8 mouse cellular contexts compared by ENCODE assay signal in genomic region chr5:135011809-135012613, GRCm38 (mm10). TPM values are rescaled to one million over a fixed set of nuclear protein-coding genes. Genes with fewer than 3 reads are reported as not detected.
A peak's percentile ranks its signal among the peaks of the same experiment; 100 is the strongest.
DNase-seq lines count a peak whose midpoint lies in the region; ATAC-seq and TF ChIP-seq lines count a peak whose summit lies in the region.

No protein-coding gene starts in this region.

- peaks cover 11% of the 10 kb centered on the region for H3K36me3 ChIP-seq in erythroblast, embryonic 14.5 days (ENCODE audit: control insufficient read depth)
- H3K36me3 ChIP-seq in ES-E14 (ENCODE audit: control insufficient read depth, insufficient read depth, low read length, poor library complexity, severe bottlenecking) = peaks cover 9% of the 10 kb centered on the region; the same call in 1 of the 2 replicates
- H3K36me3 ChIP-seq in heart, postnatal 0 days (replicated peaks; ENCODE audit: control insufficient read depth, insufficient read depth, low read length) = peaks cover 10% of the 10 kb centered on the region; the same call in 1 of the 2 replicates
- H3K36me3 ChIP-seq in liver, embryonic 13.5 days = peaks cover 9% of the 10 kb centered on the region; the same call in 1 of the 2 replicates

- TF ChIP-seq EP300 in heart, postnatal 0 days (IDR thresholded peaks at IDR 0.05; ENCODE audit: low read depth) = no peak

- H3K9me3 ChIP-seq in erythroblast, embryonic 14.5 days (ENCODE audit: control insufficient read depth, low read length) = no peaks in the 10 kb centered on the region
- H3K9me3 ChIP-seq in ES-E14 (ENCODE audit: control insufficient read depth, insufficient read depth, low read depth, low read length) = no peaks in the 10 kb centered on the region
- H3K9me3 ChIP-seq in heart, postnatal 0 days (replicated peaks; ENCODE audit: control insufficient read depth, low read length) = no peaks in the 10 kb centered on the region
- no peaks in the 10 kb centered on the region for H3K9me3 ChIP-seq in liver, embryonic 13.5 days (replicated peaks)

- H3K27ac ChIP-seq in ES-E14 (ENCODE audit: insufficient read depth, low read depth, low read length, poor library complexity, severe bottlenecking) = peak overlapping the region; percentile 67
- H3K27ac ChIP-seq in heart, postnatal 0 days (ENCODE audit: low read depth) = no peak overlapping the region
- no peak overlapping the region; the same call in 1 of the 2 replicates for H3K27ac ChIP-seq in liver, embryonic 13.5 days

- H3K27me3 ChIP-seq in erythroblast, embryonic 14.5 days (ENCODE audit: control insufficient read depth) = peaks cover 8% of the 10 kb centered on the region; the same call in 1 of the 2 replicates
- H3K27me3 ChIP-seq in heart, postnatal 0 days (ENCODE audit: control insufficient read depth, insufficient read depth, low read length) = no peaks in the 10 kb centered on the region
- H3K27me3 ChIP-seq in liver, embryonic 13.5 days = no peaks in the 10 kb centered on the region

- DNase-seq in ES-E14 (ENCODE audit: low read depth, low spot score) = no peak
- DNase-seq in heart, postnatal 0 days (ENCODE audit: low spot score) = no peak
- no peak for DNase-seq in liver, embryonic 13.5 days
- no peak for DNase-seq in spleen, postnatal 10 days (ENCODE audit: low spot score in 2 of 2)
- DNase-seq in layer of hippocampus, adult 8-10 months (ENCODE audit: low spot score in 2 of 2) = no peak
- no peak for DNase-seq in B cell, adult 2 months

- H3K4me1 ChIP-seq in erythroblast, embryonic 14.5 days (ENCODE audit: control insufficient read depth) = peaks cover 62% of the 10 kb centered on the region
- H3K4me1 ChIP-seq in ES-E14 (ENCODE audit: control insufficient read depth in 2 of 2, insufficient read depth in 2 of 2, low read length in 2 of 2, poor library complexity in 1 of 2) = peaks cover 0 to 13% of the 10 kb centered on the region in 2 experiments; a peak in 1 of 4 replicates
- peaks cover 6% of the 10 kb centered on the region for H3K4me1 ChIP-seq in heart, postnatal 0 days (ENCODE audit: control insufficient read depth, insufficient read depth)
- peaks cover 57% of the 10 kb centered on the region for H3K4me1 ChIP-seq in liver, embryonic 13.5 days (replicated peaks)

- peak overlapping the region; percentile 16 for H3K4me3 ChIP-seq in erythroblast, embryonic 14.5 days (replicated peaks)
- peak overlapping the region; percentile 55 for H3K4me3 ChIP-seq in ES-E14 (ENCODE audit: insufficient read depth in 1 of 2, low read depth in 1 of 2, low read length in 2 of 2, poor library complexity in 1 of 2, severe bottlenecking in 1 of 2)
- no peak overlapping the region; the same call in 1 of the 2 replicates for H3K4me3 ChIP-seq in heart, postnatal 0 days (ENCODE audit: low read depth, low read length)
- H3K4me3 ChIP-seq in liver, embryonic 13.5 days (replicated peaks) = 0 out of 2 replicates have a peak overlapping the region, but pooled peaks have one; percentile 6

- peak overlapping the region; percentile 59 for H3K9ac ChIP-seq in ES-E14 (ENCODE audit: insufficient read depth, low read depth, low read length, poor library complexity, severe bottlenecking)
- no peak overlapping the region for H3K9ac ChIP-seq in heart, postnatal 0 days (replicated peaks; ENCODE audit: low read depth, low read length)
- peak overlapping the region; percentile 41; the same call in 1 of the 2 replicates for H3K9ac ChIP-seq in liver, embryonic 13.5 days

- ATAC-seq in erythroblast, adult 5-6 weeks (replicated peaks; ENCODE audit: low FRiP score, poor library complexity, severe bottlenecking) = no peak
- no peak for ATAC-seq in heart, postnatal 0 days (ENCODE audit: insufficient read depth, low read depth)
- no peak for ATAC-seq in liver, embryonic 13.5 days (ENCODE audit: low read depth)

- no peak for TF ChIP-seq CTCF in heart, postnatal 0 days (IDR thresholded peaks at IDR 0.05; ENCODE audit: low read depth)

- in situ Hi-C loops in ES-E14 (cut with MboI; ENCODE audit: low sequenced_read_pairs in 2 of 2, unreplicated experiment in 2 of 2) = no loop called here

- WGBS in heart, postnatal 0 days = 53% methylated on average over 26 of the region's 26 CpGs
- 57% methylated on average over 26 of the region's 26 CpGs for WGBS in liver, embryonic 13.5 days (ENCODE audit: insufficient replicate concordance)

- peak overlapping the region; percentile 8; the same call in 1 of the 2 replicates for H3K4me2 ChIP-seq in heart, postnatal 0 days (ENCODE audit: low read depth, low read length)
- H3K4me2 ChIP-seq in liver, embryonic 13.5 days = peak overlapping the region; percentile 28

TF ChIP-seq in ES-E14, 5 proteins besides CTCF, POLR2A, EP300 and RAD21:
- TF ChIP-seq CHD2 (IDR thresholded peaks at IDR 0.05; ENCODE audit: low read depth, low read length) = no peak
- TF ChIP-seq HCFC1 (IDR thresholded peaks at IDR 0.05; ENCODE audit: borderline replicate concordance, insufficient read depth, low read length) = no peak
- TF ChIP-seq MAFK (IDR thresholded peaks at IDR 0.05; ENCODE audit: insufficient read depth, low read depth, low read length) = no peak
- no peak for TF ChIP-seq ZC3H11A (IDR thresholded peaks at IDR 0.05; ENCODE audit: borderline replicate concordance, low read depth, low read length)
- no peak for TF ChIP-seq ZNF384 (IDR thresholded peaks at IDR 0.05; ENCODE audit: low read depth, low read length)
TF ChIP-seq in ES-E14: peak in this region for 0.

RNA-seq across cellular contexts. Expression of gene Abhd11, which starts 3.1 kb away (rescaled TPM):
- 1.8 and 2.2 TPM in 2 replicates for polyA plus RNA-seq in erythroblast, embryonic 14.5 days (2012)
- total RNA-seq in erythroblast, adult 5-6 weeks (2015; ENCODE audit: low replicate concordance) = 4.6 and 19.0 TPM in 2 replicates
- total RNA-seq in erythroblast, adult 5-6 weeks (2017; ENCODE audit: low replicate concordance) = 11.6 and 17.5 TPM in 2 replicates
- 64.8 and 105 TPM in 2 replicates for total RNA-seq in ES-E14 (2012; rRNA removed)
- total RNA-seq in heart, postnatal 0 days (2014; rRNA removed; ENCODE audit: low replicate concordance) = 55.6 and 60.8 TPM in 2 replicates
- polyA plus RNA-seq in heart, postnatal 0 days (2015; fragmentation: Nextera tagmentation; extraction: Ambion mirVana) = 99.5 and 100 TPM in 2 replicates
- polyA plus RNA-seq in liver, embryonic 13.5 days (2015; fragmentation: Nextera tagmentation; extraction: Ambion mirVana) = 37.0 and 37.3 TPM in 2 replicates
- 10 to 100 TPM; 30.3 to 35.3 (median 33.6) TPM for total RNA-seq in layer of hippocampus, adult 8-10 months (2022)

RNA-seq across cellular contexts. Expression of gene Stx1a, which starts 11.3 kb away (rescaled TPM):
- polyA plus RNA-seq in erythroblast, embryonic 14.5 days (2012) = 0.05 and 0.07 TPM in 2 replicates
- total RNA-seq in erythroblast, adult 5-6 weeks (2015; ENCODE audit: low replicate concordance) = not detected in 2 replicates
- total RNA-seq in erythroblast, adult 5-6 weeks (2017; ENCODE audit: low replicate concordance) = not detected in 2 replicates
- total RNA-seq in ES-E14 (2012; rRNA removed) = 9.5 and 14.6 TPM in 2 replicates
- 2.3 and 3.7 TPM in 2 replicates for total RNA-seq in heart, postnatal 0 days (2014; rRNA removed; ENCODE audit: low replicate concordance)
- polyA plus RNA-seq in heart, postnatal 0 days (2015; fragmentation: Nextera tagmentation; extraction: Ambion mirVana) = 2.3 and 2.5 TPM in 2 replicates
- polyA plus RNA-seq in liver, embryonic 13.5 days (2015; fragmentation: Nextera tagmentation; extraction: Ambion mirVana) = 1.3 and 1.5 TPM in 2 replicates
- total RNA-seq in layer of hippocampus, adult 8-10 months (2022) = 10 to 100 TPM; 84.7 to 93.8 (median 89.2) TPM

RNA-seq across cellular contexts. Expression of gene Cldn3, which starts 26.0 kb away (rescaled TPM):
- 0.04 TPM in 1 of 2 replicates, not detected in the other for polyA plus RNA-seq in erythroblast, embryonic 14.5 days (2012)
- total RNA-seq in erythroblast, adult 5-6 weeks (2015; ENCODE audit: low replicate concordance) = not detected in 2 replicates
- total RNA-seq in erythroblast, adult 5-6 weeks (2017; ENCODE audit: low replicate concordance) = not detected in 2 replicates
- total RNA-seq in ES-E14 (2012; rRNA removed) = 8.4 and 24.1 TPM in 2 replicates
- total RNA-seq in heart, postnatal 0 days (2014; rRNA removed; ENCODE audit: low replicate concordance) = 3.8 and 15.2 TPM in 2 replicates
- 1.4 and 4.5 TPM in 2 replicates for polyA plus RNA-seq in heart, postnatal 0 days (2015; fragmentation: Nextera tagmentation; extraction: Ambion mirVana)
- 0.38 and 0.74 TPM in 2 replicates for polyA plus RNA-seq in liver, embryonic 13.5 days (2015; fragmentation: Nextera tagmentation; extraction: Ambion mirVana)
- under 1 TPM; 0.61 to 0.87 (median 0.81) TPM for total RNA-seq in layer of hippocampus, adult 8-10 months (2022)

RNA-seq across cellular contexts. Expression of gene Dnajc30, which starts 52.0 kb away (rescaled TPM):
- 5.0 and 5.9 TPM in 2 replicates for polyA plus RNA-seq in erythroblast, embryonic 14.5 days (2012)
- 1.5 and 7.9 TPM in 2 replicates for total RNA-seq in erythroblast, adult 5-6 weeks (2015; ENCODE audit: low replicate concordance)
- total RNA-seq in erythroblast, adult 5-6 weeks (2017; ENCODE audit: low replicate concordance) = 2.2 and 4.6 TPM in 2 replicates
- 6.2 and 8.3 TPM in 2 replicates for total RNA-seq in ES-E14 (2012; rRNA removed)
- total RNA-seq in heart, postnatal 0 days (2014; rRNA removed; ENCODE audit: low replicate concordance) = 7.7 and 19.7 TPM in 2 replicates
- polyA plus RNA-seq in heart, postnatal 0 days (2015; fragmentation: Nextera tagmentation; extraction: Ambion mirVana) = 33.6 and 34.1 TPM in 2 replicates
- 15.2 and 16.5 TPM in 2 replicates for polyA plus RNA-seq in liver, embryonic 13.5 days (2015; fragmentation: Nextera tagmentation; extraction: Ambion mirVana)
- 10 to 100 TPM; 36.5 to 43.4 (median 38.6) TPM for total RNA-seq in layer of hippocampus, adult 8-10 months (2022)

RNA-seq across cellular contexts. Expression of gene Bud23, which starts 52.7 kb away (rescaled TPM):
- polyA plus RNA-seq in erythroblast, embryonic 14.5 days (2012) = 12.3 TPM in 2 replicates
- total RNA-seq in erythroblast, adult 5-6 weeks (2015; ENCODE audit: low replicate concordance) = 23.4 and 30.9 TPM in 2 replicates
- total RNA-seq in erythroblast, adult 5-6 weeks (2017; ENCODE audit: low replicate concordance) = 12.0 and 17.3 TPM in 2 replicates
- 110 and 112 TPM in 2 replicates for total RNA-seq in ES-E14 (2012; rRNA removed)
- 34.2 and 49.6 TPM in 2 replicates for total RNA-seq in heart, postnatal 0 days (2014; rRNA removed; ENCODE audit: low replicate concordance)
- 33.7 and 38.2 TPM in 2 replicates for polyA plus RNA-seq in heart, postnatal 0 days (2015; fragmentation: Nextera tagmentation; extraction: Ambion mirVana)
- polyA plus RNA-seq in liver, embryonic 13.5 days (2015; fragmentation: Nextera tagmentation; extraction: Ambion mirVana) = 82.4 and 92.4 TPM in 2 replicates
- 10 to 100 TPM; 46.6 to 64.1 (median 52.9) TPM for total RNA-seq in layer of hippocampus, adult 8-10 months (2022)
